Mouse (Mus musculus) spleen, adult 2 months (tissue): Measurements from ENCODE around the gene 2200002D01Rik.

Experiments
- CTCF ChIP-seq: fragments of 200-500 bp; IDR thresholded peaks from 2 replicates; pipeline ENCODE4 v1.5.1; 2011; ENCODE audit warnings: mild to moderate bottlenecking, inconsistent platforms; ENCODE audit not compliant: insufficient read depth, insufficient read length, insufficient replicate concordance; ENCODE audit errors: extremely low read depth
- POLR2A ChIP-seq: fragments of 200-500 bp; IDR thresholded peaks from 2 replicates; pipeline ENCODE4 v1.6.1; 2011; ENCODE audit warnings: low read depth, low read length, inconsistent platforms

- TF ChIP-seq POLR2A = no peak
- no peak for TF ChIP-seq CTCF
Measured at GRCm38 (mm10) chr7:29262151-29262550, 13.9 kb upstream of the 2200002D01Rik start.
